Mouse (Mus musculus): Measurements from ENCODE around the gene Slc2a1. TPM values are rescaled to one million over a fixed set of nuclear protein-coding genes. Genes with fewer than 3 reads are reported as not detected.

Gene Slc2a1
- polyA plus RNA-seq, 1 experiment from 2014 or later = 116 TPM

DNA sequence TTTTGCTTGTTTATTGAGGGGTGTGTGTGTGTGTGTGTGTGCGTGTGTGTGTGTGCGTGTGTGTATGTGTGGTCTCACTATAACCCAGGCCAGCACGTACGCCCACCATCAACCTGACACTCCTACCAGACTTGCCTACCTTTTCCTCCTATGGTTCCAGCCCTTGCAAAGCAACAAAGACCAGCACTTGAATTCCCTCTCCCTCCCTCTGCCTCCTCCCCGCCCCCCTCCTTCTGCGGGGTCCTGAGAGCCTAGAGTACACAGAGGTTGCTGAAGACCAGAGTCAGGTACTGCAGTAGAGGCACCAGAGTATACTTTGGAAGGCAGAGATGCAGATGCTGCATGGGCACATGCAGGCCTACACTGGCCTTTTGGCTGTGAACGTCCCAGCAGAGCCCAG, 33.2 kb upstream of the Slc2a1 start:
- Histone ChIP-seq H3K27ac (replicated peaks) (no peak overlapping the region), H3K9me3 (no peaks in the 10 kb centered on the region), H3K4me2 (replicated peaks) (no peak overlapping the region), H3K36me3 (no peaks in the 10 kb centered on the region), H3K4me1 (peaks cover 45% of the 10 kb centered on the region), H3K4me3 (no peak overlapping the region), H3K27me3 (peaks cover 22% of the 10 kb centered on the region), H3K9ac (replicated peaks) (no peak overlapping the region)
- ATAC-seq (ENCODE audit: low FRiP score, low read depth) = no peak
- WGBS = 38% methylated on average over 7 of the region's 7 CpGs

DNA sequence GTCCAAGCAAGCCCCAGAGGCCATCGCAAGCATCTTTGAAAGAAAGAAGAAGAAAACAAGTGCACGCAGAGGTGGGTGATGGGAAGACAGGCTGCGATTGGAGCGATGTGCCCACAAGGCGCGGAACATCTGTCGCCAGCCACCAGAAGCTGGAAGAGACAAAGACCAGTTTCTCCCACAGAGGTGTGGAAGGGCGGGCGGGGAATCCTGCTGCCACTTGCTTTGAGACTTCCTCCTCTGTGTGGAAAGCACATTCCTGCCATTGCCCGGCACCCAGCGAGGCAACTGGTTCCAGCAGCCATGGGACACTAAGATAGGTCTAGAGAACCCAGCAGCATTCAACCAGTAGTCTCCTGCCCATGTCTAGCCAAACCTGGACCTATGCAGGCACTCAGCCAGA, 32.2 kb upstream of the Slc2a1 start:
- Histone ChIP-seq H3K27me3 (peaks cover 20% of the 10 kb centered on the region), H3K27ac (replicated peaks) (no peak overlapping the region), H3K9ac (replicated peaks) (no peak overlapping the region), H3K9me3 (no peaks in the 10 kb centered on the region), H3K4me1 (peaks cover 35% of the 10 kb centered on the region), H3K4me2 (replicated peaks) (no peak overlapping the region), H3K36me3 (no peaks in the 10 kb centered on the region), H3K4me3 (no peak overlapping the region)
- no peak for ATAC-seq (ENCODE audit: low FRiP score, low read depth)
- 82% methylated on average over 11 of the region's 11 CpGs for WGBS

DNA sequence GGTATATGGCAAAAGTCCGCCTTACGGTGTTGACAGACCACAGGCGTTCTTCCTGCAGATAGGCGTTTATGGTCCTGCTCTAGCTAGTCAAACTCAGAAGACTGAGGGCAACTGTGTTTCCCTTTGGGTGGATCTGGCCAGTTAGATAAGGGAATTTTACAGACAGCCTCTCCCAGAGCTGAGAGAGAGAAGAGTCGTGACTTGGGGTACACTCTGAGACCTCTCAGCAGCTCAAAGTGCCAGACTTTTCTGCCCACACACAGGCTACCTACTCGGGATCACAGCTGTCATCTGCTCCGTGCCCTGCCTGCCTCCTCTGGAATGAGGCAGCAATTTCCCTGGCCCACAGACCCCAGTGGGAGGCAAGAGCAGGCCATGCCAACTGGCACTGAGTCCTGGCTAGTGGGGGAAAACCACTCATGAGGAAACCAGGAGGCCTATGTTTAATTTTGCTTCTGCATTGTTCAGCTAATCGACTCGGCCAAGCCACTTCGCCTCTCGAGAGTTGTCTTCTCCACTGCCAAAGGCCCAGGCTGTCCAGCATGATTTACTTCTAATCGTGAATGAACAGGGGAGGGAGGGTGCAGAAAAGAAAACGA, 31.3 kb upstream of the Slc2a1 start:
- Histone ChIP-seq H3K4me3 (no peak overlapping the region), H3K27me3 (peaks cover 14% of the 10 kb centered on the region), H3K4me2 (replicated peaks) (no peak overlapping the region), H3K9me3 (no peaks in the 10 kb centered on the region), H3K9ac (replicated peaks) (no peak overlapping the region), H3K4me1 (peaks cover 26% of the 10 kb centered on the region), H3K27ac (replicated peaks) (no peak overlapping the region), H3K36me3 (no peaks in the 10 kb centered on the region)
- ATAC-seq (ENCODE audit: low FRiP score, low read depth) = no peak
- 73% methylated on average over 13 of the region's 13 CpGs for WGBS

DNA sequence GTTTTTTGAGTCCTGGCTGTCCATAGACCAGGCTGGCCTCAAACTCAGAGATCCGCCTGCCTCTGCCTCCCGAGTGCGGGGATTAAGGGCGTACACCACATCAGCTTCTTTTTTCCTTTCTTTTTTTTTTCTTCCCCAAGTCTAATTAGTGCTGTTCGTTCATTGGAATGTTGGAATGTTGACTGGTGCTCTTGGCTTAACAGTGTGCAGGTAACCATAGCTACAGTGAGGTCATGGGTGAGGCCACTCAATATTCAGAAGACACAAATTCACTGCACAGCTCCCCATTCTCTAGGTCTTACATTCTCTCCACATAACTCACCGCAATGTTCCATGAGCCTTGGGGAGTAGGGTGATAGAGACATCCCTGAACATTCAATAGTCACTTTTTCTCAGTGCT, 28.6 kb upstream of the Slc2a1 start:
- no peak overlapping the region for H3K27ac ChIP-seq (replicated peaks)
- H3K27me3 ChIP-seq = no peaks in the 10 kb centered on the region
- 87% methylated on average over 6 of the region's 6 CpGs for whole genome bisulfite sequencing
- no peaks in the 10 kb centered on the region for H3K9me3 ChIP-seq
- ATAC-seq (ENCODE audit: low FRiP score, low read depth) = no peak
- no peak overlapping the region for H3K4me2 ChIP-seq (replicated peaks)
- no peaks in the 10 kb centered on the region for H3K36me3 ChIP-seq
- no peak overlapping the region for H3K4me3 ChIP-seq
- H3K9ac ChIP-seq (replicated peaks) = no peak overlapping the region
- H3K4me1 ChIP-seq = peaks cover 7% of the 10 kb centered on the region; the same call in 1 of the 2 replicates

DNA sequence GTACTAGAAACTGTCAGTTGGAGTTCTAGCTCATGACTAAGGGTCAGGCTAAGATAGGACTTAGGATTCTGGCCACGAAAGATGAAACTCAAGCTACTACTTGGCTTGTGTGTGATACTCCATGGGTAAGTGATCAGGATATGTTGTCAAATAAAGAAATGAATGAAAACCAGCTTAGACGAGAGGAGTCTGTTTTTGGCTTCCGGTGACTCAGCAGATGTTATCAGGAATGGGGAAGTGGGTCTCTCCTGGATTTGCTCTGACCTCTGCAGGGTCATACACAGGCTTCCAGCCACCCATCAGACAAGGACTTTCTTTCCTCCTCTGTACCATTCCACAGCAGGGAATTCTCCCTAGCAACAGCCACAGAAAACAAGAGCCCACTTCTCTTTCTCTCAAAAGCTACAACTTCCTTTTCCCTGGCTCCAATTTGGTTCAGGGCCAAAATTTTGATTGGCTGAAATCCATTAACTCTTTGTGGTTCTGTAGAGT, 25.7 kb upstream of the Slc2a1 start:
- Histone ChIP-seq H3K4me3 (no peak overlapping the region), H3K9me3 (no peaks in the 10 kb centered on the region), H3K4me2 (replicated peaks) (no peak overlapping the region), H3K4me1 (no peaks in the 10 kb centered on the region), H3K36me3 (no peaks in the 10 kb centered on the region), H3K27me3 (no peaks in the 10 kb centered on the region), H3K9ac (replicated peaks) (no peak overlapping the region), H3K27ac (replicated peaks) (no peak overlapping the region)
- ATAC-seq (ENCODE audit: low FRiP score, low read depth) = no peak
- WGBS = 83% methylated on average over 3 of the region's 3 CpGs

DNA sequence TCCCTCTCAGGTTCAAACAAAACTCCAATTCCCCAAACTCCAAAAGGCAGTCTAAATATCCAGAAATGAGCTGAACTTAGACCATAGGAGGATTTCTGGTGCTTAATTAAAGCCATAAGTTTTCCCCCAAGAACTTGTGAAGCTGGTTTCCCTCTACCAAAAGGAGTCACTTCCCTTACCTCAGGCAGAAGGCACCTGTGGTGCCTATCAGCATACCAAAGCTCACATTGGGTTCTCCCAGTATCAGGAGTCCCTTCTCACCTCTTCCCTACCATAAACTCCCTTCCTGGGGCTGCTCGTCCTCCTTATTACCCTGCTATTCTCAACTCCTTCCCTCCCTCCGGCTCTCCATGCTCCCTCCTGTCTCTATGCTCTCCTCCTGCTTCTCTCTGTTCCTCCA, 20.1 kb upstream of the Slc2a1 start:
- ATAC-seq (ENCODE audit: low FRiP score, low read depth) = no peak
- Histone ChIP-seq H3K36me3 (no peaks in the 10 kb centered on the region), H3K27me3 (no peaks in the 10 kb centered on the region), H3K9ac (replicated peaks) (no peak overlapping the region), H3K27ac (replicated peaks) (no peak overlapping the region), H3K9me3 (no peaks in the 10 kb centered on the region), H3K4me2 (replicated peaks) (no peak overlapping the region), H3K4me3 (no peak overlapping the region), H3K4me1 (no peaks in the 10 kb centered on the region)
- 70% methylated on average over 2 of the region's 2 CpGs for WGBS

DNA sequence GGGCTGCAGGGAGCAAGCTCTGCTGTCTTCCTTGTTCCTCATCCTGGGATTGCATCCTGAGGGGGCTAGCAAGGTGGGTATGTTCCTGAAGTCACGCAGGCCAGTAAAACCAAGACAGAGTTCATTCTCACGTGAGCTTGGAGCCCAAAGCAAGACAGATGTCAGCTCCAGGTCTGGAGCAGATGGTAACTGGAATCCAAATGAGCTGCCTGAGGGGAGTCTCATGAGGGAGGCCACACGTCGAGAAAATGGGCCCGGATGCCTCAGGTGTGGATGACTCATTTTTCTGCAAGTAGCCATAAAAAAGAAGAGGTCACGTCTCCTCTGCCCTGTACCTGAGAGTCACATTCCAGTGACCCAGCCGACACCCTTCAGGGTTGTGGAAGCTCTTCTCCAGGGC, 14.6 kb upstream of the Slc2a1 start:
- Histone ChIP-seq H3K4me2 (replicated peaks) (no peak overlapping the region), H3K4me3 (no peak overlapping the region), H3K9me3 (no peaks in the 10 kb centered on the region), H3K36me3 (no peaks in the 10 kb centered on the region), H3K9ac (replicated peaks) (no peak overlapping the region), H3K27me3 (no peaks in the 10 kb centered on the region; the same call in 1 of the 2 replicates), H3K4me1 (no peaks in the 10 kb centered on the region), H3K27ac (replicated peaks) (no peak overlapping the region)
- WGBS = 76% methylated on average over 7 of the region's 7 CpGs
- ATAC-seq (ENCODE audit: low FRiP score, low read depth) = no peak

DNA sequence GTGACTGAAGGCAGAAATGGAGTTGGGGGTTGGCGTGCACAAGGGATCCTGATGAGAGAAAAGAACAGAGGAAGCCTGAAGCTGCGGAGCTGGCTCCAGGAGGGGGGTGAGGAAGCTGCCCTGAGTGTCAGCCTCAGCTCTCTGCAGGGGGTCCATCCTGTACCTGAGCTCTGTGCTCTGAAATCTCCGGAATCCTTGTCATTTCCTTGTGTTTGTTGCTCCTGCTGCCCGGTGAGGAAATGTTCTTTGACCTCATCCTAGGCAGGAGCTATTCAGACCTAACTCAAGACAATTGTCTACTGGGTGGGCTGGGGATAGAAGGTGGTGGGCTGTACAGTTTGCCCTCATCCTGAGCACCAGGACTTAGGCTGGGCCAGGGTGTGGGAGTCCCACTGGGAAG, 13.5 kb upstream of the Slc2a1 start:
- Histone ChIP-seq H3K4me1 (no peaks in the 10 kb centered on the region), H3K4me3 (no peak overlapping the region), H3K9ac (replicated peaks) (no peak overlapping the region), H3K27me3 (no peaks in the 10 kb centered on the region; the same call in 1 of the 2 replicates), H3K9me3 (no peaks in the 10 kb centered on the region), H3K4me2 (replicated peaks) (no peak overlapping the region), H3K36me3 (no peaks in the 10 kb centered on the region), H3K27ac (replicated peaks) (no peak overlapping the region)
- no peak for ATAC-seq (ENCODE audit: low FRiP score, low read depth)
- 32% methylated on average over 4 of the region's 4 CpGs for WGBS

DNA sequence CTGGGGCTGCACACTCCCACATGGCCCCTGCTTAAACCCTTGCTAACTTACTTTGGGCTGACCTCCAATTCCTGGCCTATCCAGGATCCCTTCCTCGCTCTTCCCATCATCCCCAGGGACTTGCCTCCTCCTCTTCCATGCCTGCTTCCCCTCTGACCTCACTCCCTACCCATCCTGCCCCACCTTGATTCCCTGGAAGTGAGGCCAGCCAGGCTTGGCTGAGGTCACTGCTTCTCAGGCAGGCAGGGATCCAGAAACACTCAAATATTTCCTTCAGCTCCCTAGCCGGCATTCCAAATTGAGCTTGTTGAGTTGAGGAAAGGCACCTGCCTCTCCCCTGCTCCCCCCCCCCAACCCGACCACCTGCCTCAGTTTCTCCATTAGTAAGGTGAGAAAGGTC, 12.1 kb upstream of the Slc2a1 start:
- Histone ChIP-seq H3K27me3 (no peaks in the 10 kb centered on the region; the same call in 1 of the 2 replicates), H3K36me3 (no peaks in the 10 kb centered on the region), H3K9me3 (no peaks in the 10 kb centered on the region), H3K4me1 (no peaks in the 10 kb centered on the region), H3K4me3 (no peak overlapping the region), H3K4me2 (replicated peaks) (no peak overlapping the region), H3K9ac (replicated peaks) (no peak overlapping the region), H3K27ac (replicated peaks) (no peak overlapping the region)
- WGBS = 78% methylated on average over 3 of the region's 3 CpGs
- no peak for ATAC-seq (ENCODE audit: low FRiP score, low read depth)

DNA sequence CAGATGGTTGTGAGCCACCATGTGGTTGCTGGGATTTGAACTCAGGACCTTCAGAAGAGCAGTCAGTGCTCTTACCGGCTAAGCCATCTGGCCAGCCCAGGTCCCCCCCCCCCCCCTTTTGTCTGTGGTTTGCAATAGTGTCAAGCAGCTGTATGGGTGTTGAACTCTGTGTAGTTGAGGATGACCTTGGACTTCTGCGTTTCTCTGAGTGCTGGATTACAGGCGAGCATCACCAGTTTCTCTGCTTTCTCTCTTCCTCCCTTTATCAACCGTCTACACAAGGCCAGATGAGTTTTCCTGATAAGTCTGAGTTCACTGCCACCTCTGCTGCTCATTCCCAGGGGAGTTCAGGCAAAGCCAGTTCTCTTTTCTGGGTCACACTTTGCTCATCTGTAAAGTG, 11.1 kb upstream of the Slc2a1 start:
- no peak for ATAC-seq (ENCODE audit: low FRiP score, low read depth)
- Histone ChIP-seq H3K27ac (replicated peaks) (no peak overlapping the region), H3K4me3 (no peak overlapping the region), H3K9me3 (no peaks in the 10 kb centered on the region), H3K9ac (replicated peaks) (no peak overlapping the region), H3K27me3 (no peaks in the 10 kb centered on the region; the same call in 1 of the 2 replicates), H3K4me1 (no peaks in the 10 kb centered on the region), H3K4me2 (replicated peaks) (no peak overlapping the region), H3K36me3 (no peaks in the 10 kb centered on the region)
- 80% methylated on average over 4 of the region's 4 CpGs for whole genome bisulfite sequencing

DNA sequence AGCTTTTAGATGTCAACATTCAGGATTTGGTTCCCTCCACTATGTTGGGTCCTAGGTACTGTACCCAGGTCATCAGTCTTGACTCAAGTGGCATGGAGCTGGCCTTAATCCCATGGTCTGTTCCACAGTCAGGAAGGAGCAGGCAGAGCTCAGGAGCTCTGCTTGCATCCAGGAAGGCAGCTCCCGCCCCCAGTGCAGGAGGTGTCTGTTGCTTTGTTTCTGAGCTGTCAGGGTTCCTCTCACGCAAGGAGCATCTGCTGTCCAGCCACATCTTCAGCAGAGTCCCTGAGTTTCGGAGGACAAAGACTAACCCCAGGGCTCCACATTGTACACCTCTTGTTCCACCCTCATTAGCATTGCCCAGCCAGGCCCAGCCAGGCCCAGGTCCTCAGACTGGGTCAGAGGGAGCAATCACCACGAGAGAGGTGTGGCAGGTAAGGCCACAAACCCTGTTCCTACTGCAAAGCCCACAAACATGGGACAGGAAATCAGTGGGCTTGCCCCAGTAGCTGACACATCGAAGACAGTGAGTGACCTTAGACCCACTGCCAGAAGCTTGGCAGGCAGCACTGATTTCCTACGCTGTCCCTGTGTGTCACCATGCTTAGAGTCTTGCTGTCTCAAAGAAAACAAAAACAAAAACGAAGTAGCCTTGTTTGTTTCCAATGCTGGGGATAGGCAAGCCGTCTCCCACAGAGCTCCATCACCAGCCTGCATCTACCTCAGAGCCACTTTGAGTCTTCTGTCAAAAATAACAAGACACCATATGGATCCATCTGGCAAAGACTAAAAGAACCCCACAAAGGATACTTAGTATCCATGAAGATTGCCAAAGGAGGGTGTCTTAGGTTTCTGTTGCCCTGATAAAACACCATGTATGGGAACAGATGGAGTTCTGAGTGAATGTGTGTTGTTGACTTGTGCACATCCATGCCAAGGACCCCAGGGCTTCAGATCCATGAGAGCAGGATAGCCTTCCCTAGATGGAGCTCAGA, 10.0 kb upstream of the Slc2a1 start:
- no peak overlapping the region for H3K4me3 ChIP-seq
- no peaks in the 10 kb centered on the region for H3K9me3 ChIP-seq
- no peaks in the 10 kb centered on the region for H3K4me1 ChIP-seq
- H3K9ac ChIP-seq (replicated peaks) = no peak overlapping the region
- no peaks in the 10 kb centered on the region; the same call in 1 of the 2 replicates for H3K27me3 ChIP-seq
- ATAC-seq (ENCODE audit: low FRiP score, low read depth) = no peak
- 73% methylated on average over 8 of the region's 8 CpGs for WGBS
- H3K36me3 ChIP-seq = no peaks in the 10 kb centered on the region
- H3K4me2 ChIP-seq (replicated peaks) = no peak overlapping the region
- no peak overlapping the region for H3K27ac ChIP-seq (replicated peaks)

DNA sequence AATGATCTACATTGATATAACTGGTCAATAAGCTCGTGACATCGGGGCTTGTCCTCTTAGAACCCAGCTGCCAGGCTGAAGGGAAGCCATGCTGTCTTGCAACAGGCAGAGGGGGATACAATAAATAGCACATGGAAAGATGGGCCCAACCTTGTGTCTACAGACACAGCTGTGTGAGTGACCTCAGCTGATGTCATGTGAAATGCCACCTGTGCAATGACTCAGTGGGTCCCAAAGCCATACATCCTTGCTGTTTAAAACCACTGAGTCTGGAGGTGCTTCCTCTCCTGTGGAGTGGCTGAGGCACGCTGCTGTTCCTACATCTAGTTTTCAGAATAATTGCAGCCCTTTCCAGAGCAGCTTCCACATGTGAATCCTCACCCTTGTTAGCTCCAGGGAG, 7.1 kb upstream of the Slc2a1 start:
- no peak for ATAC-seq (ENCODE audit: low FRiP score, low read depth)
- no peaks in the 10 kb centered on the region for H3K36me3 ChIP-seq
- H3K4me2 ChIP-seq (replicated peaks) = no peak overlapping the region
- H3K4me3 ChIP-seq = no peak overlapping the region
- H3K27me3 ChIP-seq = no peaks in the 10 kb centered on the region
- H3K27ac ChIP-seq (replicated peaks) = no peak overlapping the region
- no peaks in the 10 kb centered on the region for H3K9me3 ChIP-seq
- 83% methylated on average over 3 of the region's 3 CpGs for WGBS
- no peak overlapping the region for H3K9ac ChIP-seq (replicated peaks)
- peaks cover 16% of the 10 kb centered on the region for H3K4me1 ChIP-seq
